Mouse (Mus musculus): ENCODE data around the gene Rpl13a. TPM values are rescaled to one million over a fixed set of nuclear protein-coding genes. Genes with fewer than 3 reads are reported as not detected.

Gene Rpl13a
- polyA plus RNA-seq, 1 experiment from 2014 or later = 649 TPM

DNA sequence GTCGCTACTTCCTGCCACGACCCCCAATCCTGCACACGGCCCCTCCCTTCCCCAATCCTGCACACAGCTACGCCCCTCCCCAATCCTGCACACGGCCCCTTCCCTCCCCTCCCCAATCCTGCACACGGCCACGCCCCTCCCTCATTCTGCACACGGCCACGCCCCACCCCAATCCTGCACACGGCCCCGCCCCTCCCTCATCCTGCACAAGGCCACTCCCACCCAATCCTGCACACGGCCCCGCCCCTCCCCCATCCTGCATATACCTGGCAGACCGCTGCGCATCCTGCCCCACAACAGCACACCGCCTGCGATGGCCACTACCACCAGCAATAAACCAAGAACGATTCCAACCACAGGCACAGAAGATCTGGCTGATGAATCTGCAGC is 35.0 kb downstream of the Rpl13a start:
- 33% methylated on average over 18 of the region's 18 CpGs for WGBS
- Histone ChIP-seq H3K4me2 (no peak overlapping the region), H3K9ac (replicated peaks) (no peak overlapping the region)

DNA sequence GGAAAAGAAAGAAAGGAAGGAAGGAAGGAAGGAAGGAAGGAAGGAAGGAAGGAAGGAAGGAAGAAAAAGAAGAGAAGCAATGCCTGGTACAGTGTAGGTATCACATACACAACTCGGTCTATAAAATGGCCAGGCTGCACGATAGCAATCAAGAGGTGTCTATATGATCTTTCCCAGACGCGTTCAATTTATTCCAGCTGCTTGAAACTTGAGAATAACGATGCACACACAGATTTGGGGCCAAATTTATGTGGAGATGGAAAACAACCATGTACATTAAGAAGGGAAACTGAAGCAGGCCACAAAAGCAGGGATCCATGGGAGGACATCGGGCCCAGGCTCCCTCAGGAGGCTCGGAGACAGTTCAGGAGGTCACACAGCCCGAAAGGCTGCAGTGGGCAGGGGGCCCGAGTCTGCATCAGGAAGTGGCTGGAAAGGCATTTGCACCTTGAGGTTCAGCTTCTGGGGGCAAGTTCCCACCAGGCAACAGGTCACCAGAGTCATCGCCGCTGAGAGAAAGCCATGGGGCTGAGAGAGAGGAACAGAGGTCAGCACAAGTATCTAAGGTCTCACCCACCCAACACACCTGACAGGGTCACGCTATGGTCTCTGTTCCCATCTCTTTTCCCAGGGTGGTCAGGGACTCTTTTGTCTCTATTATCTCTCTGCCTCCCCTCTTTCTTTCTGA is 35.6 kb downstream of the Rpl13a start:
- no peaks in the 10 kb centered on the region for H3K9me3 ChIP-seq (replicated peaks)
- no peaks in the 10 kb centered on the region for H3K27me3 ChIP-seq (replicated peaks)
- H3K4me2 ChIP-seq = no peak overlapping the region
- H3K9ac ChIP-seq (replicated peaks) = no peak overlapping the region
- no peak overlapping the region for H3K4me3 ChIP-seq (replicated peaks)
- no peaks in the 10 kb centered on the region for H3K36me3 ChIP-seq
- 61% methylated on average over 12 of the region's 12 CpGs for WGBS
- peaks cover 18% of the 10 kb centered on the region for H3K4me1 ChIP-seq
- H3K27ac ChIP-seq (replicated peaks) = no peak overlapping the region
- ATAC-seq (ENCODE audit: low FRiP score) = no peak

More for the DNA sequence above, 35.0 kb downstream of the Rpl13a start:
- peaks cover 18% of the 10 kb centered on the region for H3K4me1 ChIP-seq
- ATAC-seq (ENCODE audit: low FRiP score) = no peak
- H3K4me3 ChIP-seq (replicated peaks) = no peak overlapping the region
- no peaks in the 10 kb centered on the region for H3K27me3 ChIP-seq (replicated peaks)
- H3K9me3 ChIP-seq (replicated peaks) = no peaks in the 10 kb centered on the region
- H3K27ac ChIP-seq (replicated peaks) = no peak overlapping the region
- no peaks in the 10 kb centered on the region for H3K36me3 ChIP-seq

DNA sequence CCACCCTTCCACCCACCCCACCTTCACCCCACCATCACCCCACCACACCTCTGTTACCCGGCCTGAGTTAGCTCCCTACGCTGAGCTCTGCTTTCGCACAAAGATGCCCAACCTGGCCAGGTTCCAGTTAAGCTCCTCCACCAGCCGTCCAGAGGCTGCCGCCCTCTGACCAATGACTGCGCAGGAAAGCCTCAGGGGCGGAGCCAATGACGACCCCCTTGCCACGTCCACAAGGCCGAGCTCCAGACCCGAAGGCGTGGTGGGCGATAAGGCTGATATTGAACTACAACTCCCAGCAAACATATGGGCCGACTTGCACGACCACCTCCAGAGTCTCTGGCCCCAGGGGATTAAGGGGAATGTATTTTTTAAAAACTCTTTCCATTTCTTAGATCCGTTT is 36.5 kb downstream of the Rpl13a start, which contains the start of gene Rcn3:
Gene Rcn3, minus strand, starts transcription at position 174 of the 400 bp plus-strand sequence.
- no peaks in the 10 kb centered on the region for H3K9me3 ChIP-seq (replicated peaks)
- WGBS = under 1% methylated on average over 16 of the region's 16 CpGs
- H3K27ac ChIP-seq (replicated peaks) = peak within 1 kb of the TSS; percentile 18; the same call in 1 of the 2 replicates
- no peaks in the 10 kb centered on the region for H3K27me3 ChIP-seq (replicated peaks)
- peak within 1 kb of the TSS; percentile 49 for H3K9ac ChIP-seq (replicated peaks)
- H3K36me3 ChIP-seq = no peaks in the 10 kb centered on the region
- peak; percentile 93 for ATAC-seq (ENCODE audit: low FRiP score)
- H3K4me3 ChIP-seq (replicated peaks) = peak within 1 kb of the TSS; percentile 41
- peaks cover 18% of the 10 kb centered on the region for H3K4me1 ChIP-seq
- H3K4me2 ChIP-seq = peak within 1 kb of the TSS; percentile 64

DNA sequence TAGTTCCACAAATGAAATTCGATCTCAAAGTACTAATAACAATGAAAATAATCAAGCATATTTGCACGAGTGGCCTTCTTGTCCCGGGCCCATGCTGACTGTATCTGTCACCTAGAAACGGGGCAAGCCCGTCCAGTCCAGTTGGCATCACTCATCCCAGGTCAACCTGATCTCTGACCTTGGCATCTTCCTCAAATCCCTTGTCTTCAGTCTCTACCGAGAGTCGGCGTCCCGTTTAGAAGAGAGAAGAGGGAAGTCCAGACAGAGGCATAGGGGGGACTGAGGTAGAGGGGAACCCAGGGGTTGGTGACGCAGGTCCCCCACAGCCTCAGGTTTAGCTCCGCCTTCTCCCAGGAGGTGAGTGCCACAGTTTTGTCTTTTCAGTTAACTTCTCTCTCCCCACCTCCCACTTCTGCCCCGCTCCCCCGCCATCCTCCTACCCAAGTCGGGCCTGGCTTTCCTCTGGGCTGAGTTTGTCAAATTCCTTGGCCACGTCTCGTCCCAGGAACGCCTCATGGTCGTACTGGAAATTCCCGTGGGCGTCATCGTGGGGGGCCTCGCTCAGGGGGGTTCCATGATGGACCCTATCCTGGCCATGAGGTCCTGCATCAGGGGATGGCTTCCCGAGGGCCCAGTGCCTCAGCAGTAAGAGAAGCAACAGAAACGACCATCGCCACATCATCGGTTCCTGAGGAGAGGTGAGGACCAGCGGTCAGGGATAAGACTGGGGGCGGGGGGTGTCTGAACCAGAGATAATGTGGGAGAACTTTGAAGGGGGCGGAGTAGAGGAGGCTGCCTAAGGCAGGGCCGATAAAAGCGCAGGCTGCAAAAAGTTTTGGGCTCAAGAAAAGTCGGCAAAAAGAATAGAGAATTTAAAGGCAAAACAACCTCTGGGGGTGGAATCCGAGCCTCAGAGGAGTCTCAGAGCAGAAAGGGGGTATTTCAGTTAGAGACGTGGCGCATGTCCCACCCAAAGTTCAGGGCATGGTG is 37.3 kb downstream of the Rpl13a start:
- Histone ChIP-seq H3K36me3 (no peaks in the 10 kb centered on the region), H3K4me2 (peak overlapping the region; percentile 64), H3K4me1 (peaks cover 18% of the 10 kb centered on the region), H3K4me3 (replicated peaks) (peak overlapping the region; percentile 41), H3K27ac (replicated peaks) (peak overlapping the region; percentile 18; the same call in 1 of the 2 replicates), H3K27me3 (replicated peaks) (no peaks in the 10 kb centered on the region), H3K9ac (replicated peaks) (peak overlapping the region; percentile 49), H3K9me3 (replicated peaks) (no peaks in the 10 kb centered on the region)
- ATAC-seq (ENCODE audit: low FRiP score) = peak; percentile 62
- WGBS = 19% methylated on average over 35 of the region's 35 CpGs

DNA sequence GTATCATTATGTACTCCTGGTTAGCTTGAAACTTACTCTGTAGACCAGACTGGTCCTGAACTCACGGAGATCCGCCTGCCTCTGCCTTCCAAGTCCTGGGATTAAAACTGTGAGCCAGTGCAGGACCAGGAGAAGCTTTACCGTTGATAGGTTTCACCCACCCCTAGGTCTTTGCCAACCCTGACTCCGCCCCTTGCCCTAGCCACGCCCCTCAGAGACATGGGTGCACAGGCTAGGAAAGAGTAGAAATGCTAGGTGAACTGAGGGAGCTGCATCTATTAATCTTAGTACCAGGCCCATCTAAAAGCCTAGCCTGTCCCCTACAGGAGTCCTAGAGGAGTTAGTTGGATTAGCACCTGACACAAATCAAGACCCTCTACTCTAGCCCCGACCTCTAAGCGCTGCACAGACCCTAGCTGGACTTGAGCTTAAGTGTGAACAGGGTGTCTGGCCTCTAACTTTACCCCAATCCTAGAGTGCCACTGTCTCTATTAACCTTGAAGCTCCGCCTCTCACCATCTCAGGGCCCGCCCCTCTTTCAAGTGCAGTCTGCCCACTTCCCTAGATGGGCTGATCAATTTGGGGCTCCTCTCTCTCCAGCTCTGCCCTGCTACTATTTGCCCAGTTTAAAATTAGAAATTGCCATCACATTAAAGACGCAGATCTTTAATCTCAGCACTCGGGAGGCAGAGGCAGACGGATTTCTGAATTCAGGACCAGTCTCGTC is 38.1 kb downstream of the Rpl13a start:
- H3K27ac ChIP-seq (replicated peaks) = no peak overlapping the region
- 83% methylated on average over 13 of the region's 13 CpGs for WGBS
- peak overlapping the region; percentile 64 for H3K4me2 ChIP-seq
- H3K4me1 ChIP-seq = peaks cover 18% of the 10 kb centered on the region
- H3K36me3 ChIP-seq = no peaks in the 10 kb centered on the region
- H3K4me3 ChIP-seq (replicated peaks) = peak overlapping the region; percentile 41; the same call in 1 of the 2 replicates
- H3K27me3 ChIP-seq (replicated peaks) = no peaks in the 10 kb centered on the region
- no peak overlapping the region for H3K9ac ChIP-seq (replicated peaks)
- no peak for ATAC-seq (ENCODE audit: low FRiP score)
- H3K9me3 ChIP-seq (replicated peaks) = no peaks in the 10 kb centered on the region

DNA sequence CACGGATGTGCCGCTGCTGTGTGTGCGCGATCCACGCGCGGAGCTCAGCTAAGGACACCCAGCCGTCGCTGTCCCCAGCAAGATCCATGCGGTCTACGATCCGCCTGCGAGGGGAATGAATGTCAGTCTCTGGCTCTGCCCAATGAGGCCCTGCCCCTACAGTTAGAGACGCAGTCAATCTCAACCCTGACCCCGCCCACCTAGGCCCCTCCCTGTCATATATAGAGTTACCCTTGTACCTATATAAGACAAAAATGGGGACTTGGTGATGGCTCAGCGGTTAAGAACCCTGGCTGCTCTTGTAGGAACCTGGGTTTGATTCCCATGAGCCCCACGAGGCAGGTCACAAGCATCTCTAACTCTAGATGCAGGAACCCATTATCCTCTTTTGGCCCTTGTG is 40.0 kb downstream of the Rpl13a start:
- no peak for ATAC-seq (ENCODE audit: low FRiP score)
- Histone ChIP-seq H3K9me3 (replicated peaks) (no peaks in the 10 kb centered on the region), H3K27ac (replicated peaks) (no peak overlapping the region), H3K4me1 (peaks cover 18% of the 10 kb centered on the region), H3K9ac (replicated peaks) (no peak overlapping the region), H3K4me3 (replicated peaks) (no peak overlapping the region), H3K27me3 (replicated peaks) (no peaks in the 10 kb centered on the region), H3K4me2 (no peak overlapping the region), H3K36me3 (no peaks in the 10 kb centered on the region)
- 94% methylated on average over 17 of the region's 17 CpGs for WGBS

DNA sequence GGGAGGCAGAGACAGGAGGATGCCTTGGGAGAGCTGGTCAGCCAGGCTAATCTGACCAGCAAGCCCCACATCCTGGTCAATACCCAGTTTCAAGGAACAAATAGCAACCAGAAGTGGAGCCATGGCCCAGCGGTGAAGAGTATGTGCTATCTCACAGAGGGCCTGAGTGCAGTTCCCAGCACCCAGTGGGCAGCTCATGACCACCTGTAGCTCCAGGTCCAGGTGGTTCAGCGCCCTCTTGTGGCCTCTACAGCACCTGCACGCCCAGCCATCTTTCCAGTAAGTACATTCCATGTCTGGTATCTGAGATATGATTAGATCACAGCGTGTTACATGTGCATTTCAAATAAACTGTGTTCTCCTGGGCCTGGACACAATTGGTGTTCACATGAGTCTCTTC is 42.5 kb downstream of the Rpl13a start:
- H3K4me2 ChIP-seq = no peak overlapping the region
- H3K4me1 ChIP-seq = peaks cover 10% of the 10 kb centered on the region
- H3K9ac ChIP-seq (replicated peaks) = no peak overlapping the region
- WGBS = 83% methylated on average over 4 of the region's 4 CpGs
- H3K27me3 ChIP-seq (replicated peaks) = no peaks in the 10 kb centered on the region
- no peak for ATAC-seq (ENCODE audit: low FRiP score)
- no peak overlapping the region for H3K27ac ChIP-seq (replicated peaks)
- no peaks in the 10 kb centered on the region for H3K36me3 ChIP-seq
- H3K4me3 ChIP-seq (replicated peaks) = no peak overlapping the region
- H3K9me3 ChIP-seq (replicated peaks) = no peaks in the 10 kb centered on the region

DNA sequence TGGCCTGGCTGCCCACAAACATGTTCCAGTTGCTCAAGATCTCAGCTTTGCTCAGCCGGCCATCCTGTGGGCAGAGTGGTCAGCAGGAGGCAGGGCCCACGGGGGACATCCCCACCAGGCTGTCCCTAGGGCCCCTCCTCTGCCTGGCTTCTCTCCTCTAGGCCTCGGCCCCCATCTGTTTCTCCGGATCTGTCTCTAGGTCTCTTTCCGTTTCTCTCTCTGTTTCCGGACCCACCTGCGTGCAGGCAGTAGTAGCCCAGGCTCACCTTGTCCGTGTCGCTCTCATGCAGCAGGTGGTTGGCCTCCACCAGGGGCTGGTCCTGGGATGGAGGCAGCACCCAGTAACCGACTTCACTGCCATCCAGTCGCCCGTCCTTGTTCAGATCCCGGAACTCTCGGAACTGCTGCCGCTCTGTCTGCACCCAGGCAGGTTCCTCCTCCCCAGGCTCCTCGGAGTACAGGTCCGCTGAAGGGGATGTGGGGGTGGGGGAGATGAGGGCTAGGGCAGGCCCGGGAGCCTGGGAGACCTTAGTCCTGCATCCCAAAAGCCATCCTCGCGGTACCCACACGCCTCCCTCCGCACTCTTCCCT is 45.2 kb downstream of the Rpl13a start:
- H3K9ac ChIP-seq (replicated peaks) = no peak overlapping the region
- H3K27me3 ChIP-seq (replicated peaks) = no peaks in the 10 kb centered on the region
- peaks cover 14% of the 10 kb centered on the region for H3K4me1 ChIP-seq
- H3K4me3 ChIP-seq (replicated peaks) = no peak overlapping the region
- no peak overlapping the region for H3K4me2 ChIP-seq
- H3K36me3 ChIP-seq = no peaks in the 10 kb centered on the region
- H3K9me3 ChIP-seq (replicated peaks) = no peaks in the 10 kb centered on the region
- 87% methylated on average over 22 of the region's 22 CpGs for WGBS
- no peak overlapping the region for H3K27ac ChIP-seq (replicated peaks)
- ATAC-seq (ENCODE audit: low FRiP score) = no peak

DNA sequence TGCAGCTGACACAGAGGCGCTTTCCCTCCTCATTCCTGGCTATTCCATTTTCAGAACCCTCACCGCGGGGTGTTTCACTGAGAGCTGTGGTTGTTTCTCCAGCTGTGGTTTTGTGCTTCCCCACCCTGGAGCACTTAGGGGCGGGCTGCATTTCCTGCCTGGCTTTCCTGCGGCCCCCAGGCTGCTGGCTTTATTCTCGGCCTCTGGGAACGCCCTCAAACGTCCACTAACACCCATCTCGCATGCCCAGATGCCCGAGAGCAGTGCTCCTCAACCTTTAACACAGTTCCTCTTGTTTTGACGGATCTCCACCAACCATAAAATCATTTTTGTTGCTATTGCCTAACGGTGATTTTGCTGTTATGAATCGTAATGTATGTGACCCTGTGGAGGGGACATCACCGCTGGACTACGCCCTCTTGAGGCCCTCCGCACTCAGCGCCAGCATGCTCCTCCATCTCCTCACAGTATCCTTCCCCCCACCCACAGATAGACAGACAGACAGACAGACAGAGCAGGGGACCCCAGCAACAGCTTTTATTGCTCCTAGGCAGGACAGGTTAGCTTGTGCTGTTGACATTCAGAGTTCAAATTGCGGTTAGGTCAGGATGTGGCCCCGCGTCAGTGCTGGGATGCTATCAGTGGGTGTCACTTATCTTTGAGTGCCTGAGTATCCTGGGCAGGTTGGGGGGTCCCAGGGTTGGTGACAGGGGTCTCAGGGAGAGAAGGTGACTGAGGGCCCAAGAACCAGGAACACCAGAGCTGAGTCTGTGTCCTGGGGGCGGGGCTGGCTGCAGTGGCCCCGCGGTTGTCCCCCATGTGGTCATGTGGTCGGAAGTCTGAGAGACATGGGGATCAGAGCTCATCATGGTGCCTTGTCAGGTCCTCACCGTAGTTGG is 45.9 kb downstream of the Rpl13a start:
- 58% methylated on average over 25 of the region's 25 CpGs for WGBS
- Histone ChIP-seq H3K36me3 (no peaks in the 10 kb centered on the region), H3K27ac (replicated peaks) (peak overlapping the region; percentile 70), H3K9me3 (replicated peaks) (no peaks in the 10 kb centered on the region), H3K9ac (replicated peaks) (peak overlapping the region; percentile 10; the same call in 1 of the 2 replicates), H3K4me3 (replicated peaks) (no peak overlapping the region), H3K4me2 (no peak overlapping the region), H3K4me1 (peaks cover 14% of the 10 kb centered on the region), H3K27me3 (replicated peaks) (no peaks in the 10 kb centered on the region)
- ATAC-seq (ENCODE audit: low FRiP score) = no peak

DNA sequence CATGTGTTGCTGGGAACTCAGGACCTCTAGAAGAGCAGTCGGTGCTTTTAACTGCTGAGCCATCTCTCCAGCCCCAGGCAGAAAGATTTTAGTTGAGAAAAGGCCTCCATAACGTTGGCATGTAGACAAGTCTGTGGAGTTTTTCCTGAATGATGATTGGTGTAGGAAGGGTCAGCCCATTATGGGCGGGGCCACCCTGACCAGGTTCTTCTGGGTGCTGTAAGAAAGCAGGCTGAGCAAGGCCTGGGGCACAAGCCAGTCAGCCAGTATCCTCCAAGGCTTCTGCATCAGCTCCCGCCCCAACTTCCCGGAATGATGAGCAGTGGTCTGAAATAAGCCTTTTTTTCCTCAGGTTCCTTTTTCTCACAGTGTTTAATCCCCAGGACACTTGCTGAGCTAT is 47.5 kb downstream of the Rpl13a start:
- H3K36me3 ChIP-seq = peaks cover 12% of the 10 kb centered on the region
- H3K4me2 ChIP-seq = no peak overlapping the region
- H3K27me3 ChIP-seq (replicated peaks) = no peaks in the 10 kb centered on the region
- no peak overlapping the region for H3K27ac ChIP-seq (replicated peaks)
- ATAC-seq (ENCODE audit: low FRiP score) = no peak
- H3K9me3 ChIP-seq (replicated peaks) = no peaks in the 10 kb centered on the region
- H3K4me3 ChIP-seq (replicated peaks) = no peak overlapping the region
- 55% methylated on average over 5 of the region's 5 CpGs for WGBS
- H3K4me1 ChIP-seq = peaks cover 14% of the 10 kb centered on the region
- H3K9ac ChIP-seq (replicated peaks) = no peak overlapping the region
